Mouse (Mus musculus): Measurements from ENCODE around the gene Ak1.

DNA sequence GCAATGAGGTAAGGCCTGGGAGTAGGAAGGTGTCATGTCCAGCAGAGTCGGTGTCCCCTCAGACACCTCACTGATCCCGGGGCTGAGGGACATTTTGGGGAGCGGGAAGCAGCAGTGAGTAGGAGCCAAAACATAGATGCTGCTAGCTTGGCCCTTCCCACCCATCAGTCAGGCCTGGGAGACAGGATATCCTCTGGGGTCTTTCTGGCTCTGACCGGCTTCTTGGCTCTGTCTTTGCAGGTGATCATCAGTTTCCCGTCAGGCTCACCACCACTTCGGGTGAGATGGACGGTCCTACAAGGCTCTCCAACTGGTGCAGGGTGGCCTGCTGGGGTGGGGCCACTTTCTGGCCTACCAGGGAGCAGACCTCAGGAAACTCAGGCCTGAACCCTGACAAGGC, 56.1 kb downstream of the Ak1 start:
- TF ChIP-seq HCFC1 (IDR thresholded peaks at IDR 0.05; ENCODE audit: borderline replicate concordance, insufficient read depth, low read length): no peak
- TF ChIP-seq MAFK (IDR thresholded peaks at IDR 0.05; ENCODE audit: insufficient read depth, low read depth, low read length): no peak
- TF ChIP-seq CHD2 (IDR thresholded peaks at IDR 0.05; ENCODE audit: low read depth, low read length): no peak
- no peak for TF ChIP-seq ZNF384 (IDR thresholded peaks at IDR 0.05; ENCODE audit: low read depth, low read length)

All from ES-E14 (cell line).